Mouse (Mus musculus) forebrain, embryonic 10.5 days (tissue): ENCODE measurements around the gene Rb1. TPM values are rescaled to one million over a fixed set of nuclear protein-coding genes. Genes with fewer than 3 reads are reported as not detected.

ENCODE experiments used
- DNase-seq: peaks from one replicate; pipeline ENCODE4 v3.0.0-alpha.2; 2017; ENCODE audit warnings: low spot score; ENCODE audit errors: extremely low spot score
- H3K27ac ChIP-seq: fragments of 300-500 bp; sonication (generic); 2 replicates; pipeline ENCODE4 v1.5.1; 2016; ENCODE audit warnings: mild to moderate bottlenecking
- H3K27me3 ChIP-seq: fragments of 300-500 bp; sonication (generic); 2 replicates; pipeline ENCODE4 v1.6.1; 2016; ENCODE audit warnings: mild to moderate bottlenecking; ENCODE audit not compliant: poor library complexity, severe bottlenecking
- H3K36me3 ChIP-seq: fragments of 300-500 bp; sonication (generic); replicated peaks from 2 replicates; pipeline ENCODE4 v1.6.1; 2016; ENCODE audit warnings: mild to moderate bottlenecking, moderate library complexity
- H3K4me1 ChIP-seq: fragments of 300-500 bp; sonication (generic); 2 replicates; pipeline ENCODE4 v1.6.1; 2016
- H3K4me3 ChIP-seq: fragments of 300-500 bp; sonication (generic); 2 replicates; pipeline ENCODE4 v1.5.1; 2016; ENCODE audit warnings: mild to moderate bottlenecking, moderate library complexity
- H3K9me3 ChIP-seq: fragments of 300-500 bp; sonication (generic); 2 replicates; pipeline ENCODE4 v1.6.1; 2016; ENCODE audit warnings: mild to moderate bottlenecking, moderate library complexity
- WGBS: fragments of 180-500 bp; shearing (Covaris S2); methylation state at CpG from one replicate; pipeline ENCODE4 v1.1.7; 2016; 5-methylcytosine and 5-hydroxymethylcytosine counted together
- polyA plus RNA-seq: library from polyadenylated mRNA; unstranded; fragments of >200 nt; fragmentation: Nextera tagmentation; extraction: Ambion mirVana; gene quantifications from 2 replicates; pipeline ENCODE4 v1.2.1, GENCODE M21; 2016

Gene Rb1
- polyA plus RNA-seq, 1 experiment from 2014 or later: 27.7 TPM

- no peak for DNase-seq
- WGBS: 89% methylated on average over 1 of the region's 1 CpGs
- H3K4me1 ChIP-seq: peaks cover 10% of the 10 kb centered on the region
- H3K4me3 ChIP-seq: no peak overlapping the region
- no peaks in the 10 kb centered on the region for H3K9me3 ChIP-seq
- H3K27ac ChIP-seq: no peak overlapping the region
- peaks cover 100% of the 10 kb centered on the region for H3K36me3 ChIP-seq
- no peaks in the 10 kb centered on the region for H3K27me3 ChIP-seq
Measured at GRCm38 (mm10) chr14:73175031-73175430, 150.6 kb downstream of the Rb1 start.

GRCm38 (mm10) chr14:73174091-73174995, 151.3 kb downstream of the Rb1 start:
- Histone ChIP-seq H3K27ac (no peak overlapping the region), H3K36me3 (peaks cover 100% of the 10 kb centered on the region)

GRCm38 (mm10) chr14:73173662-73174061, 152.0 kb downstream of the Rb1 start:
- 90% methylated on average over 11 of the region's 11 CpGs for WGBS
- no peak overlapping the region for H3K27ac ChIP-seq
- no peak for DNase-seq
- H3K9me3 ChIP-seq: no peaks in the 10 kb centered on the region
- H3K36me3 ChIP-seq: peaks cover 98% of the 10 kb centered on the region
- no peak overlapping the region for H3K4me3 ChIP-seq
- H3K27me3 ChIP-seq: no peaks in the 10 kb centered on the region
- peaks cover 12% of the 10 kb centered on the region for H3K4me1 ChIP-seq

More at GRCm38 (mm10) chr14:73174091-73174995, 151.3 kb downstream of the Rb1 start:
- Histone ChIP-seq H3K27me3 (no peaks in the 10 kb centered on the region), H3K4me1 (peaks cover 12% of the 10 kb centered on the region), H3K9me3 (no peaks in the 10 kb centered on the region), H3K4me3 (no peak overlapping the region)
- WGBS: 85% methylated on average over 7 of the region's 7 CpGs
- DNase-seq: no peak

GRCm38 (mm10) chr14:73172196-73173011, 153.2 kb downstream of the Rb1 start:
- DNase-seq: no peak
- H3K4me1 ChIP-seq: peaks cover 12% of the 10 kb centered on the region
- H3K4me3 ChIP-seq: no peak overlapping the region
- H3K36me3 ChIP-seq: peaks cover 98% of the 10 kb centered on the region
- H3K27ac ChIP-seq: no peak overlapping the region
- H3K27me3 ChIP-seq: no peaks in the 10 kb centered on the region
- 64% methylated on average over 12 of the region's 12 CpGs for WGBS
- H3K9me3 ChIP-seq: no peaks in the 10 kb centered on the region

GRCm38 (mm10) chr14:73169926-73170844, 155.4 kb downstream of the Rb1 start:
- Histone ChIP-seq H3K27me3 (no peaks in the 10 kb centered on the region), H3K9me3 (no peaks in the 10 kb centered on the region), H3K4me3 (no peak overlapping the region), H3K36me3 (peaks cover 97% of the 10 kb centered on the region), H3K4me1 (peaks cover 12% of the 10 kb centered on the region), H3K27ac (no peak overlapping the region)
- no peak for DNase-seq
- WGBS: 84% methylated on average over 13 of the region's 13 CpGs

GRCm38 (mm10) chr14:73168605-73169004, 157.0 kb downstream of the Rb1 start:
- Histone ChIP-seq H3K4me3 (no peak overlapping the region), H3K4me1 (peaks cover 12% of the 10 kb centered on the region), H3K27ac (no peak overlapping the region), H3K27me3 (no peaks in the 10 kb centered on the region), H3K9me3 (no peaks in the 10 kb centered on the region), H3K36me3 (peaks cover 97% of the 10 kb centered on the region)
- 94% methylated on average over 6 of the region's 6 CpGs for WGBS
- DNase-seq: no peak

- Histone ChIP-seq H3K4me1 (peaks cover 3% of the 10 kb centered on the region), H3K36me3 (peaks cover 97% of the 10 kb centered on the region), H3K4me3 (no peak overlapping the region), H3K27ac (no peak overlapping the region), H3K27me3 (no peaks in the 10 kb centered on the region), H3K9me3 (no peaks in the 10 kb centered on the region)
- DNase-seq: no peak
- 95% methylated on average over 6 of the region's 6 CpGs for WGBS
Measured at GRCm38 (mm10) chr14:73165136-73165535, 160.5 kb downstream of the Rb1 start.

- no peak for DNase-seq
- H3K4me1 ChIP-seq: no peaks in the 10 kb centered on the region
- 92% methylated on average over 10 of the region's 10 CpGs for WGBS
Measured at GRCm38 (mm10) chr14:73163363-73163998, 162.1 kb downstream of the Rb1 start.

GRCm38 (mm10) chr14:73162192-73162800, 163.3 kb downstream of the Rb1 start:
- Histone ChIP-seq H3K27me3 (no peaks in the 10 kb centered on the region), H3K27ac (no peak overlapping the region), H3K9me3 (no peaks in the 10 kb centered on the region), H3K36me3 (peaks cover 100% of the 10 kb centered on the region), H3K4me3 (no peak overlapping the region), H3K4me1 (no peaks in the 10 kb centered on the region)
- DNase-seq: no peak
- 97% methylated on average over 13 of the region's 13 CpGs for WGBS

More at GRCm38 (mm10) chr14:73163363-73163998, 162.1 kb downstream of the Rb1 start:
- Histone ChIP-seq H3K27me3 (no peaks in the 10 kb centered on the region), H3K4me3 (no peak overlapping the region), H3K9me3 (no peaks in the 10 kb centered on the region), H3K36me3 (peaks cover 99% of the 10 kb centered on the region), H3K27ac (no peak overlapping the region)

- H3K27me3 ChIP-seq: no peaks in the 10 kb centered on the region
- no peak overlapping the region for H3K4me3 ChIP-seq
- no peaks in the 10 kb centered on the region for H3K9me3 ChIP-seq
- WGBS: 93% methylated on average over 4 of the region's 5 CpGs
- DNase-seq: no peak
- no peak overlapping the region for H3K27ac ChIP-seq
- no peaks in the 10 kb centered on the region for H3K4me1 ChIP-seq
- H3K36me3 ChIP-seq: peaks cover 100% of the 10 kb centered on the region
Measured at GRCm38 (mm10) chr14:73161303-73161702, 164.3 kb downstream of the Rb1 start.

- peaks cover 26% of the 10 kb centered on the region for H3K4me1 ChIP-seq
- H3K36me3 ChIP-seq: peaks cover 56% of the 10 kb centered on the region
- no peak overlapping the region for H3K27ac ChIP-seq
- WGBS: 90% methylated on average over 3 of the region's 3 CpGs
- H3K9me3 ChIP-seq: 0 out of 2 replicates have a peak, but pooled peaks cover 2% of the 10 kb centered on the region
- no peaks in the 10 kb centered on the region for H3K27me3 ChIP-seq
- no peak overlapping the region for H3K4me3 ChIP-seq
- DNase-seq: no peak
Measured at GRCm38 (mm10) chr14:73148125-73148524, 177.5 kb downstream of the Rb1 start.
